Mouse (Mus musculus): ENCODE results near the gene Lmtk3. TPM values are rescaled to one million over a fixed set of nuclear protein-coding genes. Genes with fewer than 3 reads are reported as not detected.

The Lmtk3 gene
- total and polyA plus RNA-seq, 3 experiments: 0.19 to 0.34 (median 0.30) TPM

DNA sequence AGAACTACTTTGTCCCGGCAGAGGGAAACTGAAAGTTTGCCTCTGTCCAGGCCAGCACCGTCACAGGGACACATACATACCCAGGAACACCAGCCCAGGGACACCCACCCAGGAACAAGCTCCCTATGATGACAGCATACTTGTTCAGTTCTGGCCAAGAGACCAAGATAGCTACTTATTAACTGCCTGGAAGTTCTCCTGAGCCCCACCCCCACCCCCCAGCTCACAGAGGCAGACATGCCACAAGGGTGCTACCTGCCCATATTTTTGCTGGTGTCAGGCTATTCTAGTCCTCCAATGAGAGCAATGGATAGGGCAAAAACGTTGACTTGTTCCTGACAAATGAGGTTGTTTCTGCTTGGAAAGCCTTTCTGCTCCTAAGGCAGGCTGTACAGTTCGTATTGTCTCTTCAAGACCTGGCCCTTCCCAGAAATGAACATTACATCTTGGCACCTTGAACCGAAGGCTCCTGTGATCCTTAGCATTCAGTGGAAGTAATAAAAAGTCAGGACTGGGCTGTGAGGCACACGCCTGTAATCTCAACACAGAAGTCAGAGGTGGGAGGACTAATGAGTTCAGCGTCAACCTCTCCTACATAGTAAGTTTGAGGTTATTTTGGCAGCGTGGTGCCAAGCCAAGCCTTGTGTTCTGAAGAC is 13.0 kb upstream of the Lmtk3 start:
- Histone ChIP-seq H3K79me2 (replicated peaks; ENCODE audit: control insufficient read depth, extremely low read depth, insufficient read depth, poor library complexity, severe bottlenecking) (no peaks in the 10 kb centered on the region), H3K4me3 (replicated peaks in 1 of 3; ENCODE audit: low read depth in 2 of 3, low read length in 2 of 3, poor library complexity in 1 of 3) (no peak overlapping the region), H3K9me3 (replicated peaks; ENCODE audit: low read length) (no peaks in the 10 kb centered on the region), H3K4me2 (ENCODE audit: insufficient read depth, low read depth, poor library complexity, severe bottlenecking) (no peak overlapping the region), H3K27ac (ENCODE audit: insufficient read depth, low read depth) (no peak overlapping the region), H3K36me3 (replicated peaks in 1 of 2; ENCODE audit: control insufficient read depth in 1 of 2, insufficient read depth in 1 of 2, low read length in 1 of 2) (no peaks in the 10 kb centered on the region), H3K9ac (ENCODE audit: insufficient read depth, low read depth) (no peak overlapping the region), H3K4me1 (ENCODE audit: control insufficient read depth in 1 of 2, insufficient read depth in 2 of 2) (peaks cover 10 to 17% of the 10 kb centered on the region in 2 experiments), H3K27me3 (replicated peaks) (peaks cover 24% of the 10 kb centered on the region)
- in situ Hi-C loops (cut with MboI; ENCODE audit: low pct_ligation_motif_present, low pct_unique_long_range_greater_than_20kb, low sequenced_read_pairs) (no loop called here), dilution Hi-C loops (cut with MboI; ENCODE audit: extremely low pct_ligation_motif_present, extremely low pct_unique_long_range_greater_than_20kb, low sequenced_read_pairs) (no loop called here)
- TF ChIP-seq PAX5 (IDR thresholded peaks at IDR 0.05; ENCODE audit: low read length): no peak
- TF ChIP-seq USF1 (IDR thresholded peaks at IDR 0.05; ENCODE audit: low read depth, low read length): no peak
- TF ChIP-seq RCOR1 (conservative IDR thresholded peaks at IDR 0.05; ENCODE audit: low read depth, low read length): no peak
- no peak for TF ChIP-seq JUND (conservative IDR thresholded peaks at IDR 0.05; ENCODE audit: low read depth, low read length)
- no peak for TF ChIP-seq IRF4 (IDR thresholded peaks at IDR 0.05; ENCODE audit: low read depth, low read length)
- TF ChIP-seq CTCF (conservative IDR thresholded peaks at IDR 0.05 in 1 of 2, IDR thresholded peaks at IDR 0.05 in 1 of 2; ENCODE audit: low read depth in 2 of 2, low read length in 2 of 2): no peak
- no peak for TF ChIP-seq MAFK (IDR thresholded peaks at IDR 0.05; ENCODE audit: insufficient replicate concordance, low read length)
- TF ChIP-seq TCF12 (IDR thresholded peaks at IDR 0.05; ENCODE audit: low read depth, low read length): peak; percentile 9; the same call in 1 of the 2 replicates
- TF ChIP-seq MYC (IDR thresholded peaks at IDR 0.05; ENCODE audit: low read depth, low read length): no peak
- TF ChIP-seq EP300 (IDR thresholded peaks at IDR 0.05; ENCODE audit: low read length): no peak
- no peak for TF ChIP-seq ZNF384 (IDR thresholded peaks at IDR 0.05; ENCODE audit: low read depth, low read length)
- 0 out of 2 replicates have a peak, but pooled peaks have one; percentile 7 for TF ChIP-seq MAX (IDR thresholded peaks at IDR 0.05; ENCODE audit: low read length)
- no peak for TF ChIP-seq NRF1 (IDR thresholded peaks at IDR 0.05; ENCODE audit: low read depth, low read length)
- no peak for TF ChIP-seq JUN (IDR thresholded peaks at IDR 0.05; ENCODE audit: insufficient read depth, low read depth, low read length)
- DNase-seq (ENCODE audit: extremely low read depth): no peak

DNA sequence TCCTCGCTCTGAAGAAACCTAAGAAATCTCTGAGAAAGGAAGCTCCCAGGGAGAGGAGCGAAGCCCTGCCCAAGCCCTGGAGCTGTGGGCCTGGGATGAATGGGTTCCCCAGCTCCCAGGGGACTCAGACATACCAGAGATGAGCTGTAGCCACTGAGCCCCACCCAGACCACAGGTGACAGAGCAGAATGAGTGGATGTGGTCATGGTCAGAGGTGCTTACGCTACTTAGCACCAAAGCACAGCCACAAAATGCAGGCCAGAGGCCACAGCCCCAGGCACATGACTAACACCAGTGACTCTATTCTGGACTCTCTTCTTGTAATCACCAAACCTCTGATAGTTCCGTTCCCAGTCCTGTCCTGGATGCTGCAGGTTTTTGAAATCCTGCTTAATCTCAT is 12.4 kb upstream of the Lmtk3 start:
- H3K4me2 ChIP-seq (ENCODE audit: insufficient read depth, low read depth, poor library complexity, severe bottlenecking): no peak overlapping the region; the same call in 1 of the 2 replicates
- dilution Hi-C loops (cut with MboI; ENCODE audit: extremely low pct_ligation_motif_present, extremely low pct_unique_long_range_greater_than_20kb, low sequenced_read_pairs): no loop called here
- peaks cover 9 to 12% of the 10 kb centered on the region in 2 experiments for H3K4me1 ChIP-seq (ENCODE audit: control insufficient read depth in 1 of 2, insufficient read depth in 2 of 2)
- in situ Hi-C loops (cut with MboI; ENCODE audit: low pct_ligation_motif_present, low pct_unique_long_range_greater_than_20kb, low sequenced_read_pairs): no loop called here
- no peaks in the 10 kb centered on the region for H3K9me3 ChIP-seq (replicated peaks; ENCODE audit: low read length)
- H3K27ac ChIP-seq (ENCODE audit: insufficient read depth, low read depth): no peak overlapping the region
- H3K9ac ChIP-seq (ENCODE audit: insufficient read depth, low read depth): no peak overlapping the region
- TF ChIP-seq IRF4 (IDR thresholded peaks at IDR 0.05; ENCODE audit: low read depth, low read length) (peak; percentile 42; the same call in 1 of the 2 replicates), POLR2A (IDR thresholded peaks at IDR 0.05; ENCODE audit: low read depth, low read length) (no peak), EP300 (IDR thresholded peaks at IDR 0.05; ENCODE audit: low read length) (peak; percentile 25; the same call in 1 of the 2 replicates), MEF2A (IDR thresholded peaks at IDR 0.05; ENCODE audit: borderline replicate concordance, low read depth, low read length) (0 out of 2 replicates have a peak, but pooled peaks have one; percentile 6), MAX (IDR thresholded peaks at IDR 0.05; ENCODE audit: low read length) (0 out of 2 replicates have a peak, but pooled peaks have one; percentile 6), ETS1 (conservative IDR thresholded peaks at IDR 0.05; ENCODE audit: low read depth, low read length) (peak; percentile 65), MAFK (IDR thresholded peaks at IDR 0.05; ENCODE audit: insufficient replicate concordance, low read length) (peak; percentile 12; the same call in 1 of the 2 replicates), TCF12 (IDR thresholded peaks at IDR 0.05; ENCODE audit: low read depth, low read length) (0 out of 2 replicates have a peak, but pooled peaks have one; percentile 6), JUN (IDR thresholded peaks at IDR 0.05; ENCODE audit: insufficient read depth, low read depth, low read length) (no peak), BHLHE40 (IDR thresholded peaks at IDR 0.05; ENCODE audit: low read depth, low read length) (peak; percentile 85), ZNF384 (IDR thresholded peaks at IDR 0.05; ENCODE audit: low read depth, low read length) (no peak)
- no peak overlapping the region for H3K4me3 ChIP-seq (replicated peaks in 1 of 3; ENCODE audit: low read depth in 2 of 3, low read length in 2 of 3, poor library complexity in 1 of 3)
- no peaks in the 10 kb centered on the region for H3K79me2 ChIP-seq (replicated peaks; ENCODE audit: control insufficient read depth, extremely low read depth, insufficient read depth, poor library complexity, severe bottlenecking)
- DNase-seq (ENCODE audit: extremely low read depth): peak; percentile 39
- H3K27me3 ChIP-seq (replicated peaks): peaks cover 30% of the 10 kb centered on the region
- no peaks in the 10 kb centered on the region for H3K36me3 ChIP-seq (replicated peaks in 1 of 2; ENCODE audit: control insufficient read depth in 1 of 2, insufficient read depth in 1 of 2, low read length in 1 of 2)
